Mouse (Mus musculus): Measurements from ENCODE around the gene Hoxa6.

- TF ChIP-seq CTCF (IDR thresholded peaks at IDR 0.05) (no peak), EP300 (IDR thresholded peaks at IDR 0.05) (no peak)
These were observed 25.0 kb downstream of the Hoxa6 start for GRCm38 (mm10) chr6:52183311-52184080.
